Mouse (Mus musculus) spleen, postnatal 10 days (tissue): ENCODE measurements around the gene Bicra.

Experiments used
- DNase-seq, 2 experiments: peaks; one replicate each; pipeline ENCODE4 v3.0.0; 2021 to 2022; ENCODE audit warnings: low spot score in 2 of 2

Gene Bicra

GRCm38 (mm10) chr7:16047338-16048146 is at the start of gene Bicra:
TSS of gene Bicra (minus strand) at chr7:16047921.
- DNase-seq = peak; percentile 82 to 92

DNA sequence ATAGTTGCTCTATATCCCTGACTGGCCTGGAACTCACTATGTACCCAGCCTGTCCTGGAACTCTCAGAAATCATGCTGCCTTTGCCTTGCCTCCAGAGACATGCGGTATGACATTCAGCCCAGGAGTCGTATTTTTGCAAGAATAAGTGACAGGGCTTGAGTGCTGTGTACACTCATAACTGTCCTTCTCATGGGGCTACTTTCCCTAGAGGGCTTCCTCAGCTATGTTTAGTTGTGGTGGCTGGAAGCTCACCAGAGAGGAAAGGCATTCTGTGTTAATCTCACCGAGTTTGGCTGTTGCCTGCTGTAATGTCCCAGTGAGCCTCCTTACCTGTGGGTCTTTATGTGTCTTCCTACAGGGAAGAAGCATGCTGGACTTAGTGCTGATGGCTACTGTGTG is 46.9 kb upstream of the Bicra start:
- DNase-seq = no peak

GRCm38 (mm10) chr7:16087587-16087986 is 39.9 kb upstream of the Bicra start:
- DNase-seq = no peak

DNA sequence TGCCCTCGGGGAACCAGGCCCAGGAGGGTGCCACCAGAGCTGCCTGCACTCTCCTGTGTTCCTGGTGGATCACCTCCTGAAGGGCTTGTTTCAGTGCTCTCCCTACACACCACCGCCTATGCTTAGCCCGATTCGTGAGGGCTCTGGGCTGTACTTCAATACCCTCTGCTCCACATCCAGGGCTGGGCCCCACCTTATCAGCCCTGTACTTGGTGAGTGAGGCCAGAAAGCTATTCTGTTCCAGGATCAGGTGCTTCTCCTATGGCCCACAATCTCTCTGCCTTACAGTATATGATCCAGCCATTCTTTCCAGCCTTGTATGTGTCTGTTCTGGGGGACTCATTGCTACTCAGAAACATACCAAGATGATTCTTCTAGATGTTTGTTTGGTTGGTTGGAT is 35.6 kb upstream of the Bicra start:
- DNase-seq = no peak

- DNase-seq = no peak
Measured at GRCm38 (mm10) chr7:16080581-16080980, 32.9 kb upstream of the Bicra start.

DNA sequence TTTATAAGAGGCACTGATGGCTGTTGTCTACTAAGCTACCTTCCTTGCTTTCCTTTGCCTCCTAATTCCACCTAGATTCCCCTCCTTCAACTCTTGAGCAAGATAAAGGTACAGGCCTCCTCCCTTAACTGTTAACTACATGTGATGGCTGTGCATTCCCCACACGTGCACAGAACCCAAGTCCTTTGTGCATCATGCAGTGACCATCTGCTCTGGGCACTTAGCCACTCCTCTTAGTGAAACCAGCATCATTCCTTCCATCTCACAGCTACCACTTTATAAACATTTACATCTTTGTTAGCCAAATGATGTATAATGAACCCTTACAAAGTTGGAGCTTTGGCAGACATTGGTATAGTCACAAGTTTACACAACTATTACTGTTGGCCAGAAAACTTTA is 32.2 kb upstream of the Bicra start:
- no peak for DNase-seq

GRCm38 (mm10) chr7:16071906-16072305 is 24.2 kb upstream of the Bicra start:
- DNase-seq = no peak

DNA sequence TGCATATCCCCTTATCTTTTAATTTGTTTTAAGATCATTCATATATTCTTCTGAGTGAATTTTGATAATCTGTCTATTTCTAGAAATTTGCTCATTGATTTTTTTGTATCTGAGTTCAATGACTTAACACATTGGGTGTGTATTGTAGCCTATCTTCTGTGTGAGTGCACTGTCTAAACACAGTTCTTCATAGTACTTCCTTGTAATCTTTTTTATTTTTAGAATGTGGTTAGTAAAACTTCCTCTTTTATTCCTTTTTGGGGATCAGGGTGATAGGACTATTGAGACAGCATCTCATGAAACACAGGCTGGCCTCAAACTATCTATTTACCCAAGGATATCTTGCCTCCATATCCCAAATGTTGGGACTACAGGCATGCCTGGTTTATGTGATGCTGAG is 23.1 kb upstream of the Bicra start:
- no peak for DNase-seq

GRCm38 (mm10) chr7:16063490-16063889 is 15.8 kb upstream of the Bicra start:
- peak in 1 of 2 experiments; percentile 63 for DNase-seq

DNA sequence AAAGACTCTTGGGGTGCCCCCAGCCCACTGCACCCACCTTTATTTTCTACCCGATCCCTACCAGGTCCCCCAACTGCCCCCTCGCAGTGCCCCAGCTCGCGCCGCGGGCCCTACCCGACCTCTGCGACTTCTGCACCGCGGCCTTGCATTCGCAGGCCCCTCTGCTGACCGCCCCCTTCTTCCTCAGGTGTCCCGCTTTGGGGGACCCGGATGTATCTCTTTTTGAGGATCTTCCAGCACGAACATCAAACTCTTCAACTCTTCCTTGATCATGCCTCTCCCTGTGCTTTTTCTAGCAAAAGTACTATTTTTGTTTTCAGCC is 14.3 kb upstream of the Bicra start:
- DNase-seq = no peak

DNA sequence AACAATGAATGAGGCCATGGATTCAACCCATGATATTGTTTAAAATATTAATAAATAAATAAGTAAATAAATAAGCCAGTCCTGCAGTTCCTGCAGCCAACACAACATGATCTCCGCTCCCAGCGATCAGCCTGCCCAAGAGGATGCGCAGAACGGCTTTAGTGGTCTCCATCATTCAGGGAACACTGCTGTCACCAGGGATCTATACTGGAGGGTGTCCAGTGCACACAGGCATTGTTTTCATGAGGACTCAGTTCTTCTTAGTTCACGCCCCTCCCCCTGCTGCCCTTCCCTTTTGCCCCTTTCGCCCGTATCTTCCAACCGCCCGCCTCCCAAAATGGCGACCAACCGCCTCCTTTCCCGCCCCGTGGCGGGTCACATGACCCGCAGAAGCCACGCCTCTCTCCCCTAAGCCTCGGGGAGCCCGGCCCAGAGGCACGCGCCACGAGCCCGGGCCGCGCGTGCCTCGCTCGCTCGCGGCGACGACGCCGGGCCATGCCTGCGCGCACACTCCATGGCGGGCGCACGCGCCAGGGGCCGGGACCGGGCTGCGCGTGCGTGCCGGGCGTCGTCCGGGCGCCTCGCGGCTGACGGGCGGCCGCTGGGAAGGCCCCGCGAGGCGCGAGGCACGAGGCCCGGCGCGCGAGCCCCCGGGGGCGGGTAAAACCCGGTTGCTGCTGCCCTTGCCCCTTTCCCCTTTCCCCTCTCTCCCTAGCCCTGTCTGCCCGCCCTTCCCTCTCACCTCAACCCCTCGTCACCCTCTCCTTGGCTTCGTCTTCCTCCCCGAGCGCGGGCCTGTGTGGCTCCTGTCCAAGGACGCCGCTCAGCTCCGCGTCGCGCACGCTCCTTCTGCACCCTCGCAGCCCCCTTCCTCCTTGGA is 13.7 kb upstream of the Bicra start, which contains the start of gene Zfp541:
Zfp541 (plus strand) TSS at position 596 of the 880 bp plus-strand sequence.
- no peak for DNase-seq

DNA sequence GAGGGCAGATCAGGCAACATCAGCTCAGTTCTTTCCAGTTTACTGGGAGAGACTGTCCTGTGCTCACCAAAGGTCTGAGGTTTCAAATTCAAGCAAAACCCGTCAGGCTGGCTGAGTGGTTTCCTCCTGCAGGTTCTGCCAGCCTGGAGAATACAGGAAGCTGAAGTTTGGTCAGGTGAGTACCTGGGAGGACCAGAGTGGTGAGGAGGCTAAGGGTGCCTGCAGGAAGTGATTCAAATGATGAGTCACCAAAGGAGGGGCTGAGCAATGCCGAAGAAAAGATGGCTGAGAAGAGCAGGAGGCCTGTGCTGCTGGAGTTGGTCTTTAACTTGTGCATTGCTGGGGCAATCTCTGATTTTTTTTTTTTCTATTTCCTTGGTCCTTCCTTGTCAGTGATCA is 9.4 kb upstream of the Bicra start:
- no peak for DNase-seq

DNA sequence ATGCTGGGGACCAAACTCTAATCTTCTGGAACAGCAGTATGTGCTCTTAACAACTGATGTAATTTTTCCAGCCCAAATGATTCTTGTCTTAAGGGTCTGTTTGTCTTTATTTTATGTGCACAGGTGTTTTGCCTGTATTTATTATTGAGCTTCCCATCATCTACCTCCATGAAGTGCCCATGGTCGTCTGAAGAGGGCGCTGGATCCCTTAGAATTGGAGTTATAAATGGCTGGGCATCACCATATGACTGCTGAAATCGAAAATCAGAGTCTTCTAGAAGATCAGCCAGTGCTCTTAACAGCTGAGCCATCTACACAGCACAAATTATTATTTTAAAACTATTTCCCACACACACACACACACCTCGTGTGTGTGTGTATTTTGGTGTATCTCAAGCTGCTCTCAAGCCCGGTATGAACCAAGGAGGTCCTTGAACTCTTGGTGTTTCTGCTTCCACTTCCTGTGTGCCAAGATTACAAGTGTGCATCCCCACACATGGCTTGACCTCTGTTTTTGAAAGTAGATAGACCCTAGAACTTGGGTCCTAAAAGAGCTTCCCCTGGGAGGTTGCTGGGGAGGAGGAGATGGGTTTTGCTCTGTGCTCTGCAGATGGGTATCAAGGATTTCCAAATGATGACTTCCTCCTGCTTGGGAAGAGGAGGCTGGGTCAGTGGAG is 8.9 kb upstream of the Bicra start:
- peak in 1 of 2 experiments; percentile 63 for DNase-seq

GRCm38 (mm10) chr7:16055665-16056064 is 7.9 kb upstream of the Bicra start:
- DNase-seq = peak in 1 of 2 experiments; percentile 46

DNA sequence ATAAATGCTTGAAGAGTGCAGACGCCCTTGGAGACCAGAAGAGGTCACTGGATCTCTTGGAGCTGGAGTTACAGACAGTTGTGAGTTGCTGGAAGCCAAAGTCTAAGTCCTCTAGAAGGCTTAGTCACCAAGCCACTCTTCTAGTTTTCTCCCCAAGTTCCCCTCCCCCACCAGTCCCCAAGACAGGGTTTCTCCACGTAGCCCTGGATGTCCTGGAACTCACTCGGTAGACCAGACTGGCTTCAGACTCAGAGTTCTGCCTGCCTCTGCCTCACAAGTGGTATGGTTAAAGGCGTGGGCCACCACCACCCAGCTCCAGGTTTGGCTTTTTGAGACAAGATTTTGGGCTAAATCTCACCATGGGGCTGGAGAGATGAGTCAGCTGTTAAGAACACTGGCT is 7.2 kb upstream of the Bicra start:
- no peak for DNase-seq

GRCm38 (mm10) chr7:16053105-16053504 is 5.4 kb upstream of the Bicra start:
- no peak for DNase-seq

- DNase-seq = peak; percentile 91 to 97
Measured at GRCm38 (mm10) chr7:16052684-16053083, 5.0 kb upstream of the Bicra start.

- peak; percentile 83 to 91 for DNase-seq
Measured at GRCm38 (mm10) chr7:16051883-16052595, 4.3 kb upstream of the Bicra start.

DNA sequence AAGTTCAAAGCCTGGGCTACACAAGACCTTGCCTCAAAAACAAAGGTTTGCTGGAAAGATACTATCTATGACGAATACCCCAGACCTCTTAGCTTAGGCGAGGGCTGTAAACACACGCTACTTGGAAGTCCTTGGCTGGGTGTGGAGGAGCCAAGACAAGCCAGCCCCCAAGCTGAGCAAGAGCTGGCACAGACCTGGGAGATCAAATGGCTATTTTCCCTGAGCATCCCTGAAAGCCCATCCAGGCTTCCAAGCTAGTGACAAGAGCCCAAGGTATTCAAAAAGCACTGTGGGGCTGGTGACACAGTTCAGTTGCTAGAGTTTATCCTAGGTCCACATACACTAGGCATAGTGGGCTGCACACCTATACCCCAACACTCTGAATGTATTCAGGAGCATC is 2.9 kb upstream of the Bicra start:
- no peak for DNase-seq

DNA sequence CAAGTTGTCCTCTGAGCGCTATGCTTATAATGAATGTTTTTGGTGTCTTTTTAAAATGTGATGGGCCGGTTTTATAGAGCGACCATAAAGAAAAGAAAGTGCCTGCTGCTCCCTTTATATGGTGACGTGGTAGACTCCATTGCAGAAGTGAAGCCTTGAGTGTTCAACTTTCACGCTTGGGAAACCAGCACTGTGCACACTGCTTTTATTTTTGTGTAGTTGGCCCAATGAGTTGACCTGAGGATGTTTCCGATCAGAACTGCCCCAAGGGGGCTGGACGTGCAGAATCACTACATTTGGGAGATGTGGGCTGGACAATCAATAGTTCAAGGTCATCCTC is 1.8 kb upstream of the Bicra start:
- DNase-seq = peak in 1 of 2 experiments; percentile 35

- DNase-seq = peak; percentile 55 to 58
Measured at GRCm38 (mm10) chr7:16048675-16049575, 1.2 kb upstream of the Bicra start.
